Mouse (Mus musculus) midbrain, embryonic 15.5 days (tissue): ENCODE measurements at regions not wholly inside any gene's neighbourhood (a gene's known extent, or its start where the extent isn't known, plus 50 kb on each side); places are given as distances from the start of the nearest gene placed in this dataset.
"Not testable (repeated sequence)": the region's sequence is repeated elsewhere in the genome, so short reads cannot be mapped to it uniquely, and the experiment has no call there.

Source experiments
- ATAC-seq: fragments of 200-750 bp; cut with Nextera tagmentation; replicated peaks from 2 replicates; pipeline ENCODE4 v1.8.0; 2017; ENCODE audit warnings: moderate TSS enrichment
- H3K27ac ChIP-seq: fragments of 300-500 bp; sonication (generic); 2 replicates; pipeline ENCODE4 v1.5.1; 2015; ENCODE audit warnings: mild to moderate bottlenecking, inconsistent platforms
- H3K27me3 ChIP-seq: fragments of 300-500 bp; sonication (generic); replicated peaks from 2 replicates; pipeline ENCODE4 v1.6.1; 2015; ENCODE audit warnings: inconsistent platforms
- H3K36me3 ChIP-seq: fragments of 300-500 bp; sonication (generic); replicated peaks from 2 replicates; pipeline ENCODE4 v1.6.1; 2015; ENCODE audit warnings: inconsistent platforms
- H3K4me1 ChIP-seq: fragments of 300-500 bp; sonication (generic); 2 replicates; pipeline ENCODE4 v1.6.1; 2015; ENCODE audit warnings: inconsistent platforms
- H3K4me2 ChIP-seq: fragments of 300-500 bp; sonication (generic); 2 replicates; pipeline ENCODE4 v1.6.1; 2015; ENCODE audit warnings: inconsistent platforms, mild to moderate bottlenecking, moderate library complexity
- H3K4me3 ChIP-seq: fragments of 300-500 bp; sonication (generic); 2 replicates; pipeline ENCODE4 v1.5.1; 2015; ENCODE audit warnings: mild to moderate bottlenecking, inconsistent platforms
- H3K9ac ChIP-seq: fragments of 300-500 bp; sonication (generic); 2 replicates; pipeline ENCODE4 v1.6.1; 2015; ENCODE audit warnings: mild to moderate bottlenecking, inconsistent platforms
- H3K9me3 ChIP-seq: fragments of 300-500 bp; sonication (generic); 2 replicates; pipeline ENCODE4 v1.6.1; 2016; ENCODE audit warnings: inconsistent platforms
- WGBS: fragments of 180-500 bp; shearing (Covaris S2); methylation state at CpG from one replicate; pipeline ENCODE4 v1.1.7; 2015; ENCODE audit warnings: mixed read lengths; 5-methylcytosine and 5-hydroxymethylcytosine counted together

GRCm38 (mm10) chr10:57319171-57319570 is 167.0 kb upstream of the Hsf2 start:
- no peak for ATAC-seq
- Histone ChIP-seq H3K4me2 (no peak overlapping the region), H3K9ac (no peak overlapping the region), H3K36me3 (no peaks in the 10 kb centered on the region), H3K4me3 (no peak overlapping the region), H3K27me3 (no peaks in the 10 kb centered on the region), H3K27ac (no peak overlapping the region), H3K4me1 (no peaks in the 10 kb centered on the region), H3K9me3 (no peaks in the 10 kb centered on the region)
- WGBS = 54% methylated on average over 2 of the region's 2 CpGs

DNA sequence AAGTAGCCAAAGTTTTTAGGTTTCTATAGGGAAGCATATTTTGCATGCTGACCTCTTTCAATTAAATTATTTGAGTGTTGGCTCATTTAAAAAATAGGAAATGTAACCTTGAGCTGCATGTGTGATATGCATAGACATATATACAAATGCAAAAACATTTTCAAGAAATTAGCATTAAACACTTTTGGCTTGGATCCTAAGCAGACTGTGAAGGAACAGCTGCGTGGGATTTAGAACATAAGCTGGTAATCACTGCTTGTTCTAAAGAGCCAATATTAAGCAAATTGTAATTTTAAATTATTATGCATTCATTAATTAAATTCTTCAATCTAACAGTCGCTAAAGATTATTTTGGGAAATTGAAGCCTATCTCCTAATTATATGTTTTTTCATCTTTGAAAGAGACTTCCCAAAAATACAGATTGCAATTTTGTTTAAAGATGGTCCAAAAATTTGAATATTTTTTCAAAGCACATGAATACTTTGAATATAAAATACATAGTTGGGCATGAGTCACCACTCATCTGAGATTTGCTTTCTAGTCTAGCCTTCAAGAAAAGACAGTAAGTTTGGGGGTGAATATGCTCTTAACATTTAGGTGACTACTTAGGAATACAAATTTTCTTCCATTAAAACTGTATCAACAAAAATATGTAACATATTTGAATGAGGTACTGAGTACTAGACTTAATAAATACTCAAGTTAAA is 163.3 kb upstream of the Hsf2 start:
- no peaks in the 10 kb centered on the region for H3K27me3 ChIP-seq
- no peak overlapping the region for H3K9ac ChIP-seq
- no peaks in the 10 kb centered on the region for H3K4me1 ChIP-seq
- no peaks in the 10 kb centered on the region for H3K36me3 ChIP-seq
- no peak for ATAC-seq
- H3K4me3 ChIP-seq = no peak overlapping the region
- no peak overlapping the region for H3K4me2 ChIP-seq
- WGBS = 74% methylated on average over 2 of the region's 2 CpGs
- H3K9me3 ChIP-seq = no peaks in the 10 kb centered on the region
- no peak overlapping the region for H3K27ac ChIP-seq

DNA sequence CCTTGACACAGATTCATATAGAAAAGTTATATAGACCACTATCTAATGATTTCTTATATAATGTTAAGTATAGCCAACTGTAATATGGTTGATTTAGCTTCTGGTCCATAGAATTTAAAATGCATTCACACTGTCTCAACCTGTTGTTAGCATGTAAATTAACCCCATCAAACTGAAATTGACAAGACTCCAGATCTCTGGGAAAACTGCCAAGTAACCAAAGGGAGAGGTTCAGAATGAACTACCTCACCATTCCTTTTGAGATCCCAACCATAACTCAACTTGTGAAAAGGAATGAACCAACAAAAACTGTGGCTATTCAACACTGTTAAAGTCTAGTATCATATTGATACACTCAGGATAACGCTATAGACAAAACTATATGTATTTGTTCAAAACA is 162.0 kb upstream of the Hsf2 start:
- no peak for ATAC-seq
- Histone ChIP-seq H3K36me3 (no peaks in the 10 kb centered on the region), H3K4me2 (no peak overlapping the region), H3K4me1 (no peaks in the 10 kb centered on the region), H3K9ac (no peak overlapping the region), H3K27me3 (no peaks in the 10 kb centered on the region), H3K9me3 (no peaks in the 10 kb centered on the region), H3K27ac (no peak overlapping the region), H3K4me3 (no peak overlapping the region)
- WGBS = 75% methylated on average over 1 of the region's 1 CpGs

GRCm38 (mm10) chr10:57362781-57363180 is 123.4 kb upstream of the Hsf2 start:
- 96% methylated on average over 1 of the region's 1 CpGs for WGBS
- not testable (repeated sequence) for H3K27ac ChIP-seq, H3K27me3 ChIP-seq, ATAC-seq, H3K9me3 ChIP-seq, H3K4me1 ChIP-seq, H3K4me3 ChIP-seq, H3K4me2 ChIP-seq, H3K36me3 ChIP-seq, H3K9ac ChIP-seq
